Mouse (Mus musculus) neural tube, embryonic 13.5 days (tissue): Measurements from ENCODE around the gene Cacna1a. TPM values are rescaled to one million over a fixed set of nuclear protein-coding genes. Genes with fewer than 3 reads are reported as not detected.

Experiments
- ATAC-seq: fragments of 200-750 bp; cut with Nextera tagmentation; 2 replicates; pipeline ENCODE4 v1.8.0; 2017; ENCODE audit warnings: low read depth, mild to moderate bottlenecking, moderate TSS enrichment, moderate library complexity
- H3K27ac ChIP-seq: fragments of 300-500 bp; sonication (generic); replicated peaks from 2 replicates; pipeline ENCODE4 v1.5.1; 2015; ENCODE audit warnings: moderate library complexity, mild to moderate bottlenecking, inconsistent platforms
- H3K27me3 ChIP-seq: fragments of 300-500 bp; sonication (generic); 2 replicates; pipeline ENCODE4 v1.6.1; 2015; ENCODE audit warnings: mild to moderate bottlenecking, inconsistent platforms
- H3K36me3 ChIP-seq: fragments of 300-500 bp; sonication (generic); 2 replicates; pipeline ENCODE4 v1.6.1; 2015; ENCODE audit warnings: mild to moderate bottlenecking, inconsistent platforms
- H3K4me1 ChIP-seq: fragments of 300-500 bp; sonication (generic); replicated peaks from 2 replicates; pipeline ENCODE4 v1.6.1; 2015; ENCODE audit warnings: inconsistent platforms
- H3K4me2 ChIP-seq: fragments of 300-500 bp; sonication (generic); 2 replicates; pipeline ENCODE4 v1.6.1; 2015; ENCODE audit warnings: inconsistent platforms, mild to moderate bottlenecking, moderate library complexity
- H3K4me3 ChIP-seq: fragments of 300-500 bp; sonication (generic); 2 replicates; pipeline ENCODE4 v1.5.1; 2015; ENCODE audit warnings: mild to moderate bottlenecking, inconsistent platforms
- H3K9ac ChIP-seq: fragments of 300-500 bp; sonication (generic); 2 replicates; pipeline ENCODE4 v1.6.1; 2015; ENCODE audit warnings: moderate library complexity, mild to moderate bottlenecking, inconsistent platforms
- H3K9me3 ChIP-seq: fragments of 300-500 bp; sonication (generic); 2 replicates; pipeline ENCODE4 v1.6.1; 2016; ENCODE audit warnings: inconsistent platforms
- WGBS: fragments of 180-500 bp; shearing (Covaris S2); methylation state at CpG from one replicate; pipeline ENCODE4 v1.1.7; 2015; 5-methylcytosine and 5-hydroxymethylcytosine counted together
- polyA plus RNA-seq: library from polyadenylated mRNA; unstranded; fragments of >200 nt; fragmentation: Nextera tagmentation; extraction: Ambion mirVana; gene quantifications from 2 replicates; pipeline ENCODE4 v1.2.1, GENCODE M21; 2015

Cacna1a gene
- polyA plus RNA-seq, 1 experiment from 2014 or later = 25.2 TPM

DNA sequence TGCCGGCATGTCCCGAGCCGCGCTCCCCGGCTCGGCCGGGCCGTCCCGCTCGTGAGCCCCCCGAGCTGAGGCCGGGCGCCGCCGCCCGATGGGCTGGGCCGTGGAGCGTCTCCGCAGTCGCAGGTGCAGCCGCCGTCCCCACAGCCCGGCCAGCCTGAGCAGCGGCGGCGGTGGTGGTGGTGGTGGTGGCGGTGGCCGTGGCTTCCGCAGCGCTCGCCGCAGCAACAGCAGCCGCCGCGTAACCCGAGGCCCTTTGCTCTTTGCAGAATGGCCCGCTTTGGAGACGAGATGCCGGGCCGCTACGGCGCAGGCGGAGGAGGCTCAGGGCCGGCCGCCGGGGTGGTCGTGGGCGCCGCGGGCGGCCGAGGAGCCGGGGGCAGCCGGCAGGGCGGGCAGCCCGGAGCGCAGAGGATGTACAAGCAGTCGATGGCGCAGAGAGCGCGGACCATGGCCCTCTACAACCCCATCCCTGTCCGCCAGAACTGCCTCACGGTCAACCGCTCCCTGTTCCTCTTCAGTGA, 27.2 kb downstream of the Cacna1a start:
- H3K4me2 ChIP-seq = peak overlapping the region; percentile 80
- peaks cover 39% of the 10 kb centered on the region for H3K4me1 ChIP-seq
- no peaks in the 10 kb centered on the region for H3K27me3 ChIP-seq
- H3K9me3 ChIP-seq = no peaks in the 10 kb centered on the region
- peaks cover 17% of the 10 kb centered on the region for H3K36me3 ChIP-seq
- peak overlapping the region; percentile 94 for H3K9ac ChIP-seq
- WGBS = under 1% methylated on average over 25 of the region's 64 CpGs
- peak; percentile 57 for ATAC-seq
- H3K27ac ChIP-seq = peak overlapping the region; percentile 92
- H3K4me3 ChIP-seq = peak overlapping the region; percentile 70

DNA sequence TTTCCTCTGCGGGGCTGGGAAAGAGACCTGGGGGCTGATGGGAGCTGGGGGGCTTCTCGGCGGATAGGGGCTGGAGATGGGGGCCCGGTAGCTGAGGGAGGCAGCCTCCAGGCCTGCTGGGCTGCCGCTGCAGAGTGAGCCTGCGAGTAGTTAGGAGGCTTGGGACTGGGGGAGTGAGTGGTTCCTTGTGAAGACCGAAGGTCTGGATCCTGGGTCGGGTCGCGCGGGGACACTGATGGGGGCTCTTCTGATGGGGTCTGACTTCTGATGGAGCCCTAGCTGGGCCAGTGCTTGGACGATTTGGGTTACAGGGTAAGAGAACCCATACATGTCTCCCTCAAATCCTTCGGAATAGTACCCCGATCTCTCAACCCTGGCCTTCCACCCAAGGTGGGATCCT, 27.8 kb downstream of the Cacna1a start:
- Histone ChIP-seq H3K9me3 (no peaks in the 10 kb centered on the region), H3K4me2 (peak overlapping the region; percentile 80), H3K4me3 (peak overlapping the region; percentile 70), H3K36me3 (peaks cover 23% of the 10 kb centered on the region), H3K27ac (peak overlapping the region; percentile 92), H3K27me3 (no peaks in the 10 kb centered on the region), H3K4me1 (peaks cover 45% of the 10 kb centered on the region), H3K9ac (peak overlapping the region; percentile 94)
- WGBS = 13% methylated on average over 14 of the region's 14 CpGs
- ATAC-seq = peak; percentile 24

DNA sequence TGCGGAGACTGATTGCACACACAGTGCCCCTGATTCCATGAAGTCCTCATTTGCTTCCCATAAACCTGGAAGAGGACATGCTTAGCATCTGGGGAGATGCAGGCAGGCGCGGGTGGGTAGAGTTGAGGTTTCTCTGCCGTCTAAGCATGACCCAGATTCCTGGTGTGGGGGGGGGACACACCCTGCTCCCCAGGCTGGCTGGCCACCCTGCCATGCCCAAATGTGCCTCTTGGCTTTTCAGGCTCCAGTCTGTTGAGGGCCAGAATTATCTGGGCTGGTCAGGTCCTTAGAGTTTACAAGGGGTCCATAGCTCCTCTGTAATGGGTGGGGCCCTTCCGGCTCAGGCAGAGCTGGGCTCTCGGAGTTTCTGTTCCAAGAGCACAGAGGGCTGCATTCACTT, 28.7 kb downstream of the Cacna1a start:
- peak overlapping the region; percentile 92 for H3K27ac ChIP-seq

DNA sequence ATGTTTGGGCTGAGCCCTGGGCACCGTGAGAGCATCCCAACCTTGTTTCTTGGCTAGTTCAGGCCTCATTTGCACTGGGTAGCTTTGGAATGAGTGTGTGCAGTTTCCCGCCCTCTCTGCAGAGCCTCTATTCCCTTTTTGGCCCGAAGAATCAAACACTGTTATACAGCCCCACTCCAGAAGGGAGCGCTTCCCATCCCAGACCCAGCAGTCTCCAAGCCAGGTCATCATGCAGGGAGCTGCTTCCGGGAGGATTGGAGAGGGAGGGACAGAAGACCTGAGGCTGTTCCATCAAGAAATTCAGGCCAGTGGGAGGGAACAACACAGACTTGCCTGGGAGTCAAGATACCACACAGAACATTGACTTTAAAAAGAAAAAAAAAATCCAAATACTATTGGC, 29.6 kb downstream of the Cacna1a start:
- peak overlapping the region; percentile 70 for H3K4me3 ChIP-seq
- WGBS = 46% methylated on average over 5 of the region's 5 CpGs
- peak overlapping the region; percentile 94; the same call in 1 of the 2 replicates for H3K9ac ChIP-seq
- no peak for ATAC-seq
- no peaks in the 10 kb centered on the region for H3K27me3 ChIP-seq
- H3K4me1 ChIP-seq = peaks cover 47% of the 10 kb centered on the region
- H3K4me2 ChIP-seq = peak overlapping the region; percentile 80
- no peaks in the 10 kb centered on the region for H3K9me3 ChIP-seq
- H3K27ac ChIP-seq = no peak overlapping the region
- peaks cover 31% of the 10 kb centered on the region for H3K36me3 ChIP-seq

More for the DNA sequence above, 28.7 kb downstream of the Cacna1a start:
- H3K4me1 ChIP-seq = peaks cover 47% of the 10 kb centered on the region
- 55% methylated on average over 6 of the region's 6 CpGs for WGBS
- no peak for ATAC-seq
- peaks cover 31% of the 10 kb centered on the region for H3K36me3 ChIP-seq
- H3K9me3 ChIP-seq = no peaks in the 10 kb centered on the region
- peak overlapping the region; percentile 70 for H3K4me3 ChIP-seq
- peak overlapping the region; percentile 94 for H3K9ac ChIP-seq
- H3K4me2 ChIP-seq = peak overlapping the region; percentile 80
- H3K27me3 ChIP-seq = no peaks in the 10 kb centered on the region

DNA sequence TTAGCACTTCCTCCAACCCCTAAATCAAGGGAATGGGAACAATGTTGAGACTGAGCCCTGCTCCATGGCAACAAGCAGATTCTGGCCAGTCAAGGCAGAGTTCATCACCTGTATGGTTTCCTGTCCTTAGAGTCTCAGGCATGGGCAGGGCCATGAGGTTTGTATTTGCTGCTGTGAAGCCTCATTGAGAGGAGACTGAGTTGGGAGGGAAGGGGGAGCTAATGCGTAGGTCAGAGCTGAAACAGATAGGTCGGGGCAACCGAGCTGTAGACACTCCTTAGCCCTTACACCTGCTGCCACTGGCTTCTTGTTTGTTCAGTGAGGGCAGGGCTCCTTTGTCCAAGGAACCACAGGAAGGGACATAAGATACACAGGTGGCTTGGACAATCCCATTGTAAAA, 36.2 kb downstream of the Cacna1a start:
- ATAC-seq = no peak
- no peaks in the 10 kb centered on the region for H3K27me3 ChIP-seq
- no peaks in the 10 kb centered on the region for H3K9me3 ChIP-seq
- H3K36me3 ChIP-seq = peaks cover 53% of the 10 kb centered on the region
- H3K27ac ChIP-seq = no peak overlapping the region
- H3K9ac ChIP-seq = no peak overlapping the region
- no peak overlapping the region for H3K4me2 ChIP-seq
- H3K4me3 ChIP-seq = no peak overlapping the region
- H3K4me1 ChIP-seq = 0 out of 2 replicates have a peak, but pooled peaks cover 15% of the 10 kb centered on the region
- 75% methylated on average over 3 of the region's 3 CpGs for WGBS

DNA sequence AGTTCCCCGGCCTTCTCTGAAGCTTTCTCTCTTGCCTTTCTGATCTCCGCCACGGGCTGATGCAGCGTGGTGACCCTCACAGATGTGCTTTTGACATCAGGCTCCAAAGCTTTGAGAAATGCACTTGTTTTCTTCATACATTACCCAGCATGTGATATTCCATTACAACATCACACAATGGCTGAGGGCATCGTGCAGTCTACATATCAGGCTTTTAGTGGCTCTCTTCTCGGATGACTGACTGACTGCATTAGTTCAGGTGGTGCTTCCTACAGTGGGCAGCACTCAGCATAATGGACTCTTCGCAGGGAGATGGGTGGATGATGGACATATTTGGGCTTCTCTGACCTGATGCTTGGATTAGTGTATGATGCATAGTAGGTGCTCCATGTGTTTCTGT, 37.8 kb downstream of the Cacna1a start:
- ATAC-seq = no peak

DNA sequence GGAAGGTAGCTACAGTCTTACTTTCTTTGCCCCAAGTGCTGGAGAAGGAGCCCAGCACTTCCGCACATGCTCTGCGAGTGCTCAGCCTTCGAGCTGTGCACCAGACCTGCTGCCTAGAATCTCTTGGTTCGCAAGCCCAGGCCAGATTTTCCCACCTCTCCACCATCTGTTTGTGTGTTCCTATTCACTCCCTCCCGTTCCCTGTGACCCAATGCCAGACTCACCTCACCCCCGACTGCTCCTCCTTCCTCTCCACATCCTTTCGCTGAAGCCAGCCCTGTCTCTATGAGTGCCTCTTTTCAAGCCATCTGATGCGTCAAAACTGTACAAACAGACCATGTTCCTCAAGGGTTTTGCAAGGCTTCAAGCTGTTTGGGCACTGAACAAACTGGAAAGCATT, 38.3 kb downstream of the Cacna1a start:
- no peak overlapping the region for H3K27ac ChIP-seq
- WGBS = 87% methylated on average over 8 of the region's 8 CpGs
- peaks cover 38% of the 10 kb centered on the region for H3K36me3 ChIP-seq
- no peak for ATAC-seq
- peaks cover 21% of the 10 kb centered on the region; the same call in 1 of the 2 replicates for H3K4me1 ChIP-seq
- no peaks in the 10 kb centered on the region for H3K9me3 ChIP-seq
- H3K4me3 ChIP-seq = no peak overlapping the region
- H3K4me2 ChIP-seq = no peak overlapping the region
- no peak overlapping the region for H3K9ac ChIP-seq
- H3K27me3 ChIP-seq = no peaks in the 10 kb centered on the region

More for the DNA sequence above, 37.8 kb downstream of the Cacna1a start:
- peaks cover 38% of the 10 kb centered on the region; the same call in 1 of the 2 replicates for H3K36me3 ChIP-seq
- WGBS = 75% methylated on average over 7 of the region's 7 CpGs
- H3K4me1 ChIP-seq = peaks cover 20% of the 10 kb centered on the region; the same call in 1 of the 2 replicates
- H3K4me3 ChIP-seq = no peak overlapping the region
- no peak overlapping the region for H3K9ac ChIP-seq
- H3K9me3 ChIP-seq = no peaks in the 10 kb centered on the region
- H3K27me3 ChIP-seq = no peaks in the 10 kb centered on the region
- no peak overlapping the region for H3K4me2 ChIP-seq
- H3K27ac ChIP-seq = no peak overlapping the region

DNA sequence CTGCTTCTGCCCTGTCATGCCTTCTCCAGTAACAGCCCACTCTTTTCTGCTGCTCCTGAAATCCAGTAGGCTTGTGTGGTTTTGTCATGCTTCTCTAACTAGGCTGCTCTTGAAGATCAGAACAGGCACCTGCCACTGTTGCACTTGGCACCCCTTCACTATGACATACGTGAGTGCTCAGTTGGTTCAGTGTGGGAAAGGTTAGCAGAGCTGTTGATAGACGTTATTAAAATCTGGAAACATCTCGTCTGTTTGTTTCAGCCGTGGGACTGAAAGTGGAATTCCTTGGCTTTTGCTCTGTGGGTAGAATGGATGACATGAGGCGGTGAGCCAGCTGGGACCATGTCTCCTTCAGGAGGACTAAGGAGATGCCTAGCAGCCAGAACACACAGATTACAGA, 39.8 kb downstream of the Cacna1a start:
- no peak overlapping the region for H3K4me3 ChIP-seq
- no peaks in the 10 kb centered on the region for H3K27me3 ChIP-seq
- peaks cover 21% of the 10 kb centered on the region; the same call in 1 of the 2 replicates for H3K4me1 ChIP-seq
- H3K9me3 ChIP-seq = no peaks in the 10 kb centered on the region
- 87% methylated on average over 5 of the region's 5 CpGs for WGBS
- no peak overlapping the region for H3K27ac ChIP-seq
- H3K36me3 ChIP-seq = peaks cover 37% of the 10 kb centered on the region
- H3K4me2 ChIP-seq = no peak overlapping the region
- ATAC-seq = no peak
- no peak overlapping the region for H3K9ac ChIP-seq

DNA sequence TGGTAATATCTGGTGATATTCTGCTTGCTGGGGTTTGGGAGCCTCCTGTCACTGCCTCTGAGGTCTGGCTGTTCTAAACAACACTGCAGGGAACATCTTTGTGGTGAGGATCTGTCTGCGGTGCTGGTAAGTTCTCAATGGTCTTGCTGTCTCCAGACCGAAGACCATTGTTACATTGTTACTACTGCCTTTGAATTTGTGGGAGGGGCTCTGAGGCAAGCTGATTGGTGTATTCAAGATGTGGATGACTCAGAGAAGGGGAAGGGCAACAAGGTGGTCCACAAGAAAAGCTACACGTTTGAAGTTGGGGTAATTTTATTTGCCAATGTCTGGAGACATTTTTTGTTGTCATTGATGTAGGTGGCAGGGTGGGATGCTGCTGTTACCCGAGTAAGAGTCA, 40.8 kb downstream of the Cacna1a start:
- H3K27me3 ChIP-seq = no peaks in the 10 kb centered on the region
- H3K9ac ChIP-seq = no peak overlapping the region
- no peaks in the 10 kb centered on the region for H3K9me3 ChIP-seq
- WGBS = 23% methylated on average over 4 of the region's 4 CpGs
- no peak overlapping the region for H3K4me2 ChIP-seq
- H3K4me1 ChIP-seq = peaks cover 21% of the 10 kb centered on the region; the same call in 1 of the 2 replicates
- H3K36me3 ChIP-seq = peaks cover 37% of the 10 kb centered on the region
- ATAC-seq = no peak
- no peak overlapping the region for H3K4me3 ChIP-seq
- H3K27ac ChIP-seq = no peak overlapping the region

DNA sequence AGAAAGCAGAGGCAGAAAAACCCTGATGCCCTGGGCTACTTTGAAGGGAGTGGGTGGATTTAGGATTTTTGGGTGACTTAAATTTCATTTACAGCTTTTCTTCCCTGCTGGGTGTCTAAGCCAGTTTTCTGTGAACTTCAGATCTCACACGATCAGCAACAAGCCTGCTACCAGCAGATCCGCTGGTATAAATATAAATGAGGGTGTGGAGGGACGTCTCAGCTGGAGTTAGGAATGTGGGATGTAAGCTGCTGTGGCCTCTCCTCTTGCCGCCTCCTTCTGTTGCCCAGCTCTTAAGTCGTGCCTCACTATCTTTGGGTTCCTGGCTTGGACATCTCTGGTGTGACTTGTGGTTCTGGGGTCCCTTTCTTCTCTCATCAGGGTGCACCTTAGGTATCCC, 41.3 kb downstream of the Cacna1a start:
- Histone ChIP-seq H3K4me2 (no peak overlapping the region), H3K9me3 (no peaks in the 10 kb centered on the region), H3K27me3 (no peaks in the 10 kb centered on the region), H3K36me3 (peaks cover 37% of the 10 kb centered on the region), H3K9ac (no peak overlapping the region; the same call in 1 of the 2 replicates), H3K4me1 (peaks cover 21% of the 10 kb centered on the region; the same call in 1 of the 2 replicates), H3K27ac (no peak overlapping the region), H3K4me3 (no peak overlapping the region)
- 37% methylated on average over 5 of the region's 5 CpGs for WGBS
- ATAC-seq = no peak

DNA sequence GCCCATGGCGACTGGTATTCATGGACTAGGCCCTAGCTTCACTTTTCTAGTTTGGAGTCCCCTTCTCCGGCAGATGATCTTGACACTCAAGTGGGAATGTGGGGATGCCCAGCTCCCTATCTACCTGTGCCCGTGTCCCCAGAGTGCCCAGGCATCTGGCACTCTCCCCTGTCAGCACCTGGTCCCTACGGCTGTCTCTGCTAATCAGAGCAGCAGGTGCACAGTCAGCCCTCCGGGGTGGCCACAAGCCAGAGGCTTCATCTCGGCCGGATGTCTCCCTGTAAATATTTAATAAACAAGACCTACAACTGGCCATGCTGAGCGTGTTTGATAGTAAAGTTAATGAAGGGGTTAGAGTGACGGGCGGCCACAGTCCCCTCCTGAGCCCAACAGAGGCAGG, 47.1 kb downstream of the Cacna1a start:
- Histone ChIP-seq H3K36me3 (peaks cover 6% of the 10 kb centered on the region; the same call in 1 of the 2 replicates), H3K4me3 (no peak overlapping the region), H3K9me3 (no peaks in the 10 kb centered on the region), H3K9ac (no peak overlapping the region), H3K27me3 (no peaks in the 10 kb centered on the region), H3K27ac (no peak overlapping the region), H3K4me1 (peaks cover 17% of the 10 kb centered on the region), H3K4me2 (no peak overlapping the region)
- 63% methylated on average over 10 of the region's 10 CpGs for WGBS
- ATAC-seq = no peak

DNA sequence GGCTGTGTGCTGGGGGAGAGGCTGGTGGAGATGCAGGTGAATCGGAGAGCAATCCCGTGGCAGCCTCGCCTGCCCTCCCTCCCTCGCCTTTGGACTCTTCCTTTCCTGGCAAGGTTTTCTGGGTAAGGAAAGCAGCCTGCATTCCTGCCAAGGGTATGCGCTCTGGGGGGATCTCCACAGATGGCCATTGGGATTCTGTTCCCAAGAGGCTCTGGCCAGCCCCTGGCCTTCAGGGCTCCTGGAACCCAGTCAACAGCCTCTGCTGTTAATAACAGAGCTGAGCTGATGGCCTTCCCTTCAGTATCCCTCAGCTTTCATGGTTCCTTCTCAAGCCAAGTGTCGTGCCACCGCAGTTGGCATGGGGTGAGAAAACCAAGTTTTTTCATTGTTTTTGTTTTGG, 51.6 kb downstream of the Cacna1a start:
- Histone ChIP-seq H3K4me1 (peaks cover 26% of the 10 kb centered on the region), H3K4me2 (no peak overlapping the region), H3K9me3 (no peaks in the 10 kb centered on the region), H3K4me3 (no peak overlapping the region), H3K27ac (no peak overlapping the region), H3K36me3 (peaks cover 15% of the 10 kb centered on the region), H3K27me3 (no peaks in the 10 kb centered on the region), H3K9ac (no peak overlapping the region)
- WGBS = 88% methylated on average over 7 of the region's 7 CpGs
- no peak for ATAC-seq

DNA sequence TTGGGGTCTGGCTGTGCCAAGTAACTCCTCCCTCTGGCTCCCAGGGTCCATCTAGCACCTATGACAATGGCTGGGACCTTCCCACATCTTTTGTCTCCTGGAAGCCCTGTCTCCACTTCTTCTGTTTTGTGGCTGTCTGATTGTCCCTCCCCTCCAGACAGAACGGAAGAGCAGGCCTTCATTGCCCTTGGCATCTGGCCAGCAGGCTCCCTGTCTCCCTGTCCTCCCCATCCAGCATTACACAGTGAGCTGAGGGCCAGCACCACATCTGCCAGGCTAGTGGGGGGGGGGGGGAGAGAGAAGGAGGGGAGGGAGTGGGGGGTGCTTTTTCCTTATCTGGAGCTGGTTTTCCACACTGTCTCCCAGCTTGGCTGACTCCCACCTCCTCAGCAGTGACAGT, 53.8 kb downstream of the Cacna1a start:
- Histone ChIP-seq H3K9ac (0 out of 2 replicates have a peak overlapping the region, but pooled peaks have one; percentile 22), H3K4me3 (no peak overlapping the region), H3K4me2 (no peak overlapping the region), H3K9me3 (no peaks in the 10 kb centered on the region), H3K4me1 (peaks cover 16% of the 10 kb centered on the region), H3K27ac (peak overlapping the region; percentile 61), H3K36me3 (peaks cover 33% of the 10 kb centered on the region), H3K27me3 (no peaks in the 10 kb centered on the region)
- peak; percentile 44; the same call in 1 of the 2 replicates for ATAC-seq
- WGBS = 10% methylated on average over 1 of the region's 1 CpGs
